Comparison of ENCODE assay signal across 18 mouse cellular contexts in genomic region chr10:24167978-24168583, GRCm38 (mm10). TPM values are rescaled to one million over a fixed set of nuclear protein-coding genes. Genes with fewer than 3 reads are reported as not detected.
DNase-seq lines count a peak whose midpoint lies in the region; ATAC-seq and TF ChIP-seq lines count a peak whose summit lies in the region.
"Had no signal": no experiment of that assay in that cellular context is flagged by ENCODE, and none has a peak within 500 bp of the region (broad histone marks: within the 10 kb centered on the region; RNA-seq: fewer than 3 reads in every experiment).

No protein-coding gene starts in this region.

- no peaks in the 10 kb centered on the region for H3K9me3 ChIP-seq in MEL (replicated peaks; ENCODE audit: insufficient read depth, low read length)
- no peaks in the 10 kb centered on the region for H3K9me3 ChIP-seq in liver, embryonic 15.5 days (replicated peaks)
- H3K9me3 ChIP-seq: hindbrain, embryonic 13.5 days; midbrain, embryonic 10.5 days; neural tube, embryonic 12.5 days had no signal

- no peaks in the 10 kb centered on the region for H3K79me2 ChIP-seq in MEL (ENCODE audit: control insufficient read depth, insufficient read depth, low read length, poor library complexity)

- ATAC-seq in liver, embryonic 15.5 days (ENCODE audit: insufficient read depth): peak; percentile 67

- peak; percentile 13 for DNase-seq in lung, postnatal 14 days
- no peak for DNase-seq in lung, postnatal 4 days
- DNase-seq in MEL (ENCODE audit: low read depth, low spot score): peak; percentile 66
- peak; percentile 49 for DNase-seq in c-Kit-positive CD71-positive TER-119-positive erythroid progenitor cells, embryonic 14.5 days (ENCODE audit: low spot score)
- no peak for DNase-seq in Muller cell, postnatal 12 days (ENCODE audit: inconsistent ontology term)
- no peak for DNase-seq in cerebellum, postnatal 25 days
- DNase-seq: adrenal gland, postnatal 10 days; kidney, adult 11 months; retina, postnatal 1 day; thymus, postnatal 14 days had no signal

- no peak for TF ChIP-seq RAD21 in MEL (IDR thresholded peaks at IDR 0.05; ENCODE audit: low read depth, low read length)

- peaks cover 25 to 28% of the 10 kb centered on the region in 2 experiments for H3K4me1 ChIP-seq in MEL (ENCODE audit: control insufficient read depth in 1 of 2, insufficient read depth in 2 of 2, low read length in 2 of 2)
- H3K4me1 ChIP-seq in liver, embryonic 15.5 days (replicated peaks): peaks cover 49% of the 10 kb centered on the region

- no peak for TF ChIP-seq CTCF in MEL (IDR thresholded peaks at IDR 0.05 in 2 of 3, conservative IDR thresholded peaks at IDR 0.05 in 1 of 3; ENCODE audit: control insufficient read depth in 1 of 3, insufficient read depth in 1 of 3, low read depth in 2 of 3, low read length in 3 of 3, poor library complexity in 1 of 3, severe bottlenecking in 1 of 3)

- no peaks in the 10 kb centered on the region for H3K27me3 ChIP-seq in MEL (ENCODE audit: control insufficient read depth in 1 of 2, insufficient read depth in 2 of 2, low read length in 2 of 2)
- H3K27me3 ChIP-seq in liver, embryonic 15.5 days: no peaks in the 10 kb centered on the region
- H3K27me3 ChIP-seq: hindbrain, embryonic 13.5 days; neural tube, embryonic 12.5 days had no signal

- 39% methylated on average over 11 of the region's 11 CpGs for WGBS in liver, embryonic 15.5 days (ENCODE audit: insufficient replicate concordance)

- no peak overlapping the region; the same call in 1 of the 2 replicates for H3K27ac ChIP-seq in MEL (ENCODE audit: control insufficient read depth, low read depth, low read length)
- H3K27ac ChIP-seq in liver, embryonic 15.5 days (replicated peaks): peak overlapping the region; percentile 14; the same call in 1 of the 2 replicates
- H3K27ac ChIP-seq: hindbrain, embryonic 13.5 days; midbrain, embryonic 10.5 days; neural tube, embryonic 12.5 days had no signal

- H3K9ac ChIP-seq in MEL (ENCODE audit: control insufficient read depth, low read depth, low read length, poor library complexity, severe bottlenecking): no peak overlapping the region
- H3K9ac ChIP-seq in liver, embryonic 15.5 days: no peak overlapping the region
- H3K9ac ChIP-seq: hindbrain, embryonic 13.5 days; neural tube, embryonic 12.5 days had no signal

- peak overlapping the region; percentile 43 for H3K4me2 ChIP-seq in liver, embryonic 15.5 days
- H3K4me2 ChIP-seq: hindbrain, embryonic 13.5 days; neural tube, embryonic 12.5 days had no signal

- peak; percentile 79 to 83 for TF ChIP-seq EP300 in MEL (IDR thresholded peaks at IDR 0.05; ENCODE audit: low read depth in 1 of 2, low read length in 2 of 2)

- TF ChIP-seq POLR2A in MEL (IDR thresholded peaks at IDR 0.05; ENCODE audit: control insufficient read depth in 1 of 2, insufficient read depth in 1 of 2, low read depth in 1 of 2, low read length in 2 of 2, poor library complexity in 1 of 2): no peak

- H3K4me3 ChIP-seq in MEL (ENCODE audit: control insufficient read depth in 1 of 2, insufficient read depth in 1 of 2, low read depth in 2 of 2, low read length in 2 of 2): no peak overlapping the region
- H3K4me3 ChIP-seq in liver, embryonic 15.5 days (replicated peaks): no peak overlapping the region
- H3K4me3 ChIP-seq: hindbrain, embryonic 13.5 days; midbrain, embryonic 10.5 days; neural tube, embryonic 12.5 days had no signal

- H3K36me3 ChIP-seq in MEL (ENCODE audit: control insufficient read depth in 1 of 2, insufficient read depth in 2 of 2, low read length in 2 of 2): peaks cover 0 to 29% of the 10 kb centered on the region in 2 experiments; a peak in 2 of 4 replicates
- H3K36me3 ChIP-seq in liver, embryonic 15.5 days (replicated peaks): no peaks in the 10 kb centered on the region
- H3K36me3 ChIP-seq: hindbrain, embryonic 13.5 days; midbrain, embryonic 10.5 days; neural tube, embryonic 12.5 days had no signal

TF ChIP-seq in MEL, 35 proteins besides CTCF, POLR2A, EP300 and RAD21:
- TF ChIP-seq MXI1 (IDR thresholded peaks at IDR 0.05; ENCODE audit: low read depth, low read length) (0 out of 2 replicates have a peak, but pooled peaks have one; percentile 40), TAL1 (IDR thresholded peaks at IDR 0.05; ENCODE audit: low read length) (peak; percentile 84), SIN3A (IDR thresholded peaks at IDR 0.05; ENCODE audit: low read length) (peak; percentile 30; the same call in 1 of the 2 replicates), TCF12 (IDR thresholded peaks at IDR 0.05; ENCODE audit: low read depth, low read length) (peak; percentile 89), GABPA (IDR thresholded peaks at IDR 0.05; ENCODE audit: low read depth, low read length) (no peak), GATA1 (IDR thresholded peaks at IDR 0.05; ENCODE audit: low read depth, low read length) (peak; percentile 87), ETS1 (IDR thresholded peaks at IDR 0.05; ENCODE audit: low read depth, low read length) (peak; percentile 65), BHLHE40 (IDR thresholded peaks at IDR 0.05; ENCODE audit: borderline replicate concordance, low read depth, low read length) (peak; percentile 36; the same call in 1 of the 2 replicates), MEF2A (IDR thresholded peaks at IDR 0.05; ENCODE audit: extremely low read depth, insufficient replicate concordance, low read depth, low read length, poor library complexity, severe bottlenecking) (no peak)

RNA-seq across cellular contexts. Expression of gene Stx7, which starts 19.0 kb away (rescaled TPM):
- 32.6 and 36.1 TPM in 2 replicates for total RNA-seq in MEL (2012; rRNA removed)
- polyA plus RNA-seq in MEL (2012; ENCODE audit: insufficient read depth in 1 of 2, insufficient read length in 2 of 2, low read depth in 1 of 2, low replicate concordance in 2 of 2, missing spikeins in 1 of 2): 10 to 100 TPM in 1 of 2 experiments, not detected in 1; 37.7 TPM
- 23.4 and 30.1 TPM in 2 replicates for polyA plus RNA-seq in liver, embryonic 15.5 days (2015; fragmentation: Nextera tagmentation; extraction: Ambion mirVana)

RNA-seq across cellular contexts. Expression of gene Moxd1, which starts 55.2 kb away (rescaled TPM):
- total RNA-seq in MEL (2012; rRNA removed): not detected in 2 replicates
- polyA plus RNA-seq in MEL (2012; ENCODE audit: insufficient read depth in 1 of 2, insufficient read length in 2 of 2, low read depth in 1 of 2, low replicate concordance in 2 of 2, missing spikeins in 1 of 2): not detected
- polyA plus RNA-seq in liver, embryonic 15.5 days (2015; fragmentation: Nextera tagmentation; extraction: Ambion mirVana): 0.12 and 0.14 TPM in 2 replicates

RNA-seq across cellular contexts. Expression of gene Taar9, which starts 58.7 kb away (rescaled TPM):
- total RNA-seq in MEL (2012; rRNA removed): not detected in 2 replicates
- polyA plus RNA-seq in MEL (2012; ENCODE audit: insufficient read depth in 1 of 2, insufficient read length in 2 of 2, low read depth in 1 of 2, low replicate concordance in 2 of 2, missing spikeins in 1 of 2): not detected
- polyA plus RNA-seq in liver, embryonic 15.5 days (2015; fragmentation: Nextera tagmentation; extraction: Ambion mirVana): not detected in 2 replicates
- total RNA-seq: adrenal gland, postnatal 10 days; layer of hippocampus, adult 18-20 months; left cerebral cortex, adult 8-10 months had no signal
- polyA plus RNA-seq: cortical plate, adult 2 months; hindbrain, embryonic 13.5 days; limb, embryonic 14.5 days; neural tube, embryonic 12.5 days had no signal

Comparison
In these comparisons a context has a peak if more than half of its experiments do, and no peak if none do; other contexts are left out.
1. DNase-seq: peak in lung, postnatal 14 days (single experiment), MEL (single experiment) and c-Kit-positive CD71-positive TER-119-positive erythroid progenitor cells, embryonic 14.5 days (single experiment); none in lung, postnatal 4 days (0 of 2), Muller cell, postnatal 12 days (single experiment) and cerebellum, postnatal 25 days (0 of 2).